Mouse (Mus musculus): ENCODE results near the gene Man2b2. TPM values are rescaled to one million over a fixed set of nuclear protein-coding genes. Genes with fewer than 3 reads are reported as not detected.
"Not testable (repeated sequence)": the region's sequence is repeated elsewhere in the genome, so short reads cannot be mapped to it uniquely, and the experiment has no call there.

The Man2b2 gene
- polyA plus RNA-seq, 1 experiment from 2014 or later, result 11.7 TPM

- not testable (repeated sequence) for H3K4me1 ChIP-seq, H3K9me3 ChIP-seq, H3K27me3 ChIP-seq
- WGBS, result 5% methylated on average over 35 of the region's 37 CpGs
- peak overlapping the region; percentile 84 for H3K9ac ChIP-seq
- H3K27ac ChIP-seq, result peak overlapping the region; percentile 97
- ATAC-seq (ENCODE audit: insufficient number of reproducible peaks, insufficient read depth, low FRiP score, low TSS enrichment), result 0 out of 2 replicates have a peak, but pooled peaks have one; percentile 58
- H3K36me3 ChIP-seq, result peaks cover 26% of the 10 kb centered on the region; the same call in 1 of the 2 replicates
- H3K4me2 ChIP-seq (replicated peaks), result peak overlapping the region; percentile 56
- H3K4me3 ChIP-seq, result peak overlapping the region; percentile 76
Measured at GRCm38 (mm10) chr5:36795647-36796295, 34.7 kb downstream of the Man2b2 start.

GRCm38 (mm10) chr5:36791861-36792260 is 38.6 kb downstream of the Man2b2 start:
- Histone ChIP-seq H3K4me2 (replicated peaks) (no peak overlapping the region), H3K9me3 (no peaks in the 10 kb centered on the region), H3K4me3 (no peak overlapping the region), H3K27me3 (no peaks in the 10 kb centered on the region), H3K27ac (no peak overlapping the region), H3K36me3 (peaks cover 26% of the 10 kb centered on the region; the same call in 1 of the 2 replicates), H3K9ac (no peak overlapping the region), H3K4me1 (no peaks in the 10 kb centered on the region)
- 76% methylated on average over 9 of the region's 9 CpGs for WGBS
- ATAC-seq (ENCODE audit: insufficient number of reproducible peaks, insufficient read depth, low FRiP score, low TSS enrichment), result no peak

- no peak overlapping the region for H3K27ac ChIP-seq
- no peak overlapping the region for H3K9ac ChIP-seq
- H3K4me2 ChIP-seq (replicated peaks), result no peak overlapping the region
- H3K4me1 ChIP-seq, result no peaks in the 10 kb centered on the region
- ATAC-seq (ENCODE audit: insufficient number of reproducible peaks, insufficient read depth, low FRiP score, low TSS enrichment), result no peak
- no peaks in the 10 kb centered on the region for H3K9me3 ChIP-seq
- no peaks in the 10 kb centered on the region for H3K36me3 ChIP-seq
- no peak overlapping the region for H3K4me3 ChIP-seq
- 90% methylated on average over 5 of the region's 5 CpGs for WGBS
- H3K27me3 ChIP-seq, result no peaks in the 10 kb centered on the region
Measured at GRCm38 (mm10) chr5:36786052-36786451, 44.4 kb downstream of the Man2b2 start.

GRCm38 (mm10) chr5:36779512-36779911 is 50.9 kb downstream of the Man2b2 start:
- peaks cover 9% of the 10 kb centered on the region for H3K4me1 ChIP-seq
- no peak for ATAC-seq (ENCODE audit: insufficient number of reproducible peaks, insufficient read depth, low FRiP score, low TSS enrichment)

GRCm38 (mm10) chr5:36778901-36779300 is 51.6 kb downstream of the Man2b2 start:
- H3K27ac ChIP-seq, result no peak overlapping the region
- no peak for ATAC-seq (ENCODE audit: insufficient number of reproducible peaks, insufficient read depth, low FRiP score, low TSS enrichment)
- no peak overlapping the region for H3K9ac ChIP-seq
- H3K4me3 ChIP-seq, result no peak overlapping the region
- no peak overlapping the region for H3K4me2 ChIP-seq (replicated peaks)
- peaks cover 9% of the 10 kb centered on the region; the same call in 1 of the 2 replicates for H3K9me3 ChIP-seq
- H3K4me1 ChIP-seq, result peaks cover 9% of the 10 kb centered on the region
- H3K36me3 ChIP-seq, result no peaks in the 10 kb centered on the region
- WGBS, result 81% methylated on average over 1 of the region's 2 CpGs
- H3K27me3 ChIP-seq, result no peaks in the 10 kb centered on the region

More at GRCm38 (mm10) chr5:36779512-36779911, 50.9 kb downstream of the Man2b2 start:
- Histone ChIP-seq H3K36me3 (no peaks in the 10 kb centered on the region), H3K27me3 (no peaks in the 10 kb centered on the region), H3K27ac (no peak overlapping the region), H3K4me2 (replicated peaks) (no peak overlapping the region), H3K9me3 (peaks cover 9% of the 10 kb centered on the region; the same call in 1 of the 2 replicates), H3K9ac (no peak overlapping the region), H3K4me3 (no peak overlapping the region)
- WGBS, result 90% methylated on average over 2 of the region's 2 CpGs

- H3K27ac ChIP-seq, result no peak overlapping the region
- no peaks in the 10 kb centered on the region for H3K36me3 ChIP-seq
- no peak overlapping the region for H3K4me3 ChIP-seq
- peaks cover 9% of the 10 kb centered on the region for H3K4me1 ChIP-seq
- no peak for ATAC-seq (ENCODE audit: insufficient number of reproducible peaks, insufficient read depth, low FRiP score, low TSS enrichment)
- 6% methylated on average over 2 of the region's 2 CpGs for WGBS
- no peaks in the 10 kb centered on the region for H3K27me3 ChIP-seq
- no peak overlapping the region for H3K9ac ChIP-seq
- H3K9me3 ChIP-seq, result peaks cover 9% of the 10 kb centered on the region; the same call in 1 of the 2 replicates
- H3K4me2 ChIP-seq (replicated peaks), result no peak overlapping the region
Measured at GRCm38 (mm10) chr5:36777186-36777585, 53.3 kb downstream of the Man2b2 start.

- Histone ChIP-seq H3K27ac (no peak overlapping the region), H3K4me1 (peaks cover 9% of the 10 kb centered on the region), H3K9ac (no peak overlapping the region), H3K36me3 (no peaks in the 10 kb centered on the region), H3K4me2 (replicated peaks) (no peak overlapping the region), H3K4me3 (no peak overlapping the region), H3K27me3 (no peaks in the 10 kb centered on the region), H3K9me3 (peaks cover 9% of the 10 kb centered on the region; the same call in 1 of the 2 replicates)
- 8% methylated on average over 9 of the region's 9 CpGs for WGBS
- no peak for ATAC-seq (ENCODE audit: insufficient number of reproducible peaks, insufficient read depth, low FRiP score, low TSS enrichment)
Measured at GRCm38 (mm10) chr5:36776021-36776575, 54.4 kb downstream of the Man2b2 start.

- no peak overlapping the region for H3K9ac ChIP-seq
- H3K27ac ChIP-seq, result no peak overlapping the region
- peaks cover 9% of the 10 kb centered on the region for H3K4me1 ChIP-seq
- H3K9me3 ChIP-seq, result peaks cover 8% of the 10 kb centered on the region; the same call in 1 of the 2 replicates
- H3K36me3 ChIP-seq, result no peaks in the 10 kb centered on the region
- H3K4me3 ChIP-seq, result no peak overlapping the region
- no peak for ATAC-seq (ENCODE audit: insufficient number of reproducible peaks, insufficient read depth, low FRiP score, low TSS enrichment)
- WGBS, result 82% methylated on average over 2 of the region's 2 CpGs
- no peaks in the 10 kb centered on the region for H3K27me3 ChIP-seq
- H3K4me2 ChIP-seq (replicated peaks), result no peak overlapping the region
Measured at GRCm38 (mm10) chr5:36775317-36775716, 55.1 kb downstream of the Man2b2 start.

- no peak for ATAC-seq (ENCODE audit: insufficient number of reproducible peaks, insufficient read depth, low FRiP score, low TSS enrichment)
- WGBS, result 84% methylated on average over 5 of the region's 5 CpGs
- Histone ChIP-seq H3K4me2 (replicated peaks) (no peak overlapping the region), H3K9me3 (no peaks in the 10 kb centered on the region), H3K27ac (no peak overlapping the region), H3K27me3 (no peaks in the 10 kb centered on the region), H3K4me3 (no peak overlapping the region), H3K36me3 (no peaks in the 10 kb centered on the region), H3K9ac (no peak overlapping the region), H3K4me1 (peaks cover 9% of the 10 kb centered on the region)
Measured at GRCm38 (mm10) chr5:36772586-36772985, 57.9 kb downstream of the Man2b2 start.

GRCm38 (mm10) chr5:36769603-36770002 is 60.9 kb downstream of the Man2b2 start:
- WGBS, result 67% methylated on average over 3 of the region's 3 CpGs
- no peaks in the 10 kb centered on the region for H3K4me1 ChIP-seq
- H3K36me3 ChIP-seq, result no peaks in the 10 kb centered on the region
- H3K4me3 ChIP-seq, result no peak overlapping the region
- H3K27me3 ChIP-seq, result no peaks in the 10 kb centered on the region
- no peak for ATAC-seq (ENCODE audit: insufficient number of reproducible peaks, insufficient read depth, low FRiP score, low TSS enrichment)
- no peaks in the 10 kb centered on the region for H3K9me3 ChIP-seq
- no peak overlapping the region for H3K27ac ChIP-seq
- H3K9ac ChIP-seq, result no peak overlapping the region
- no peak overlapping the region for H3K4me2 ChIP-seq (replicated peaks)

GRCm38 (mm10) chr5:36766958-36767703 is 63.3 kb downstream of the Man2b2 start:
- Histone ChIP-seq H3K9me3 (no peaks in the 10 kb centered on the region), H3K4me1 (peaks cover 11% of the 10 kb centered on the region; the same call in 1 of the 2 replicates), H3K27ac (no peak overlapping the region), H3K4me3 (no peak overlapping the region), H3K9ac (no peak overlapping the region), H3K4me2 (replicated peaks) (no peak overlapping the region), H3K27me3 (no peaks in the 10 kb centered on the region), H3K36me3 (no peaks in the 10 kb centered on the region)
- WGBS, result 33% methylated on average over 10 of the region's 10 CpGs
- ATAC-seq (ENCODE audit: insufficient number of reproducible peaks, insufficient read depth, low FRiP score, low TSS enrichment), result no peak

GRCm38 (mm10) chr5:36759848-36760247 is 70.6 kb downstream of the Man2b2 start:
- peaks cover 14% of the 10 kb centered on the region; the same call in 1 of the 2 replicates for H3K4me1 ChIP-seq
- no peak for ATAC-seq (ENCODE audit: insufficient number of reproducible peaks, insufficient read depth, low FRiP score, low TSS enrichment)
- H3K27ac ChIP-seq, result no peak overlapping the region
- H3K9ac ChIP-seq, result no peak overlapping the region
- no peaks in the 10 kb centered on the region for H3K36me3 ChIP-seq
- 48% methylated on average over 4 of the region's 4 CpGs for WGBS
- H3K4me2 ChIP-seq (replicated peaks), result no peak overlapping the region
- no peak overlapping the region for H3K4me3 ChIP-seq
- no peaks in the 10 kb centered on the region for H3K9me3 ChIP-seq
- H3K27me3 ChIP-seq, result no peaks in the 10 kb centered on the region
